Mouse (Mus musculus): ENCODE results near the gene Atrnl1.

GRCm38 (mm10) chr19:58072846-58073245 is 462.0 kb downstream of the Atrnl1 start:
- TF ChIP-seq CTCF (IDR thresholded peaks at IDR 0.05; ENCODE audit: insufficient read depth, low read depth, low read length): no peak
- no peak for TF ChIP-seq POLR2A (IDR thresholded peaks at IDR 0.05; ENCODE audit: insufficient read depth, low read depth, low read length)
